In genomic region chr5:64479315-64479714, GRCm38 (mm10) we compare ENCODE assay signal across 17 mouse cellular contexts.
DNase-seq lines count a peak whose midpoint lies in the region; ATAC-seq and TF ChIP-seq lines count a peak whose summit lies in the region.
"Had no signal": no experiment of that assay in that cellular context is flagged by ENCODE, and none has a peak within 500 bp of the region (broad histone marks: within the 10 kb centered on the region; RNA-seq: fewer than 3 reads in every experiment).

No protein-coding gene starts in this region.

- H3K4me2 ChIP-seq in lung, embryonic 14.5 days: no peak overlapping the region
- no peak overlapping the region for H3K4me2 ChIP-seq in intestine, embryonic 16.5 days (ENCODE audit: low read depth, low read length)
- no peak overlapping the region for H3K4me2 ChIP-seq in midbrain, embryonic 15.5 days
- H3K4me2 ChIP-seq: midbrain, embryonic 11.5 days; neural tube, embryonic 12.5 days; stomach, embryonic 15.5 days had no signal

- peak; percentile 13 to 49 for DNase-seq in cerebellum, postnatal 14 days
- no peak for DNase-seq in cerebellum, adult 18-20 months
- peak; percentile 55 for DNase-seq in lung, embryonic 14.5 days
- DNase-seq in lung, adult 18-20 months: no peak
- no peak for DNase-seq in adrenal gland, postnatal 25 days
- DNase-seq in hindbrain, embryonic 10.5 days (ENCODE audit: low spot score): no peak
- DNase-seq: adrenal gland, adult 8-10 months; cerebellum, adult 2 months; heart, adult 18-20 months; heart, postnatal 4 days; lung, adult 2 months had no signal

- no peak overlapping the region for H3K9ac ChIP-seq in lung, embryonic 14.5 days
- no peak overlapping the region for H3K9ac ChIP-seq in intestine, embryonic 16.5 days (ENCODE audit: low read depth, low read length)
- H3K9ac ChIP-seq in midbrain, embryonic 15.5 days: no peak overlapping the region
- H3K9ac ChIP-seq: neural tube, embryonic 12.5 days; stomach, embryonic 15.5 days had no signal

- peaks cover 7% of the 10 kb centered on the region; the same call in 1 of the 2 replicates for H3K4me1 ChIP-seq in lung, embryonic 14.5 days (ENCODE audit: insufficient read depth)
- no peaks in the 10 kb centered on the region; the same call in 1 of the 2 replicates for H3K4me1 ChIP-seq in intestine, embryonic 16.5 days (ENCODE audit: control insufficient read depth, insufficient read depth, low read length)
- peaks cover 29% of the 10 kb centered on the region for H3K4me1 ChIP-seq in hindbrain, embryonic 10.5 days (replicated peaks)
- H3K4me1 ChIP-seq in midbrain, embryonic 15.5 days: peaks cover 5% of the 10 kb centered on the region; the same call in 1 of the 2 replicates
- H3K4me1 ChIP-seq: limb, embryonic 10.5 days had no signal

- H3K27me3 ChIP-seq in lung, embryonic 14.5 days (ENCODE audit: insufficient read depth, low read length): no peaks in the 10 kb centered on the region
- H3K27me3 ChIP-seq in intestine, embryonic 16.5 days (replicated peaks; ENCODE audit: control insufficient read depth, insufficient read depth, low read length): no peaks in the 10 kb centered on the region
- no peaks in the 10 kb centered on the region; the same call in 1 of the 2 replicates for H3K27me3 ChIP-seq in hindbrain, embryonic 10.5 days (ENCODE audit: insufficient read depth, poor library complexity, severe bottlenecking)
- 0 out of 2 replicates have a peak, but pooled peaks cover 3% of the 10 kb centered on the region for H3K27me3 ChIP-seq in midbrain, embryonic 15.5 days (replicated peaks)
- H3K27me3 ChIP-seq: stomach, embryonic 15.5 days had no signal

- H3K9me3 ChIP-seq in lung, embryonic 14.5 days (ENCODE audit: low read depth, low read length): no peaks in the 10 kb centered on the region
- H3K9me3 ChIP-seq in intestine, embryonic 16.5 days (ENCODE audit: control insufficient read depth, low read length): no peaks in the 10 kb centered on the region
- H3K9me3 ChIP-seq in hindbrain, embryonic 10.5 days: no peaks in the 10 kb centered on the region
- no peaks in the 10 kb centered on the region for H3K9me3 ChIP-seq in midbrain, embryonic 15.5 days
- H3K9me3 ChIP-seq: limb, embryonic 10.5 days; neural tube, embryonic 12.5 days; stomach, embryonic 15.5 days had no signal

- no peaks in the 10 kb centered on the region for H3K36me3 ChIP-seq in lung, embryonic 14.5 days (ENCODE audit: insufficient read depth)
- no peaks in the 10 kb centered on the region for H3K36me3 ChIP-seq in intestine, embryonic 16.5 days (ENCODE audit: control insufficient read depth, insufficient read depth, low read length)
- H3K36me3 ChIP-seq in hindbrain, embryonic 10.5 days: no peaks in the 10 kb centered on the region
- no peaks in the 10 kb centered on the region for H3K36me3 ChIP-seq in midbrain, embryonic 15.5 days (replicated peaks)
- H3K36me3 ChIP-seq: limb, embryonic 10.5 days; neural tube, embryonic 12.5 days; stomach, embryonic 15.5 days had no signal

- WGBS in lung, embryonic 14.5 days: 46% methylated on average over 8 of the region's 8 CpGs
- WGBS in intestine, embryonic 16.5 days: 56% methylated on average over 8 of the region's 8 CpGs
- 64% methylated on average over 8 of the region's 8 CpGs for WGBS in hindbrain, embryonic 10.5 days
- WGBS in midbrain, embryonic 15.5 days: 71% methylated on average over 8 of the region's 8 CpGs

- no peak for ATAC-seq in lung, embryonic 14.5 days (ENCODE audit: insufficient read depth)
- ATAC-seq in intestine, embryonic 16.5 days: peak; percentile 48; the same call in 1 of the 2 replicates
- no peak for ATAC-seq in midbrain, embryonic 15.5 days (replicated peaks)

- no peak for TF ChIP-seq CTCF in lung, embryonic 14.5 days (IDR thresholded peaks at IDR 0.05; ENCODE audit: low read depth)

- no peak overlapping the region for H3K4me3 ChIP-seq in lung, embryonic 14.5 days (ENCODE audit: low read depth, low read length)
- H3K4me3 ChIP-seq in intestine, embryonic 16.5 days (ENCODE audit: low read length): no peak overlapping the region
- H3K4me3 ChIP-seq in hindbrain, embryonic 10.5 days: no peak overlapping the region
- H3K4me3 ChIP-seq in midbrain, embryonic 15.5 days: no peak overlapping the region
- H3K4me3 ChIP-seq: limb, embryonic 10.5 days; neural tube, embryonic 12.5 days; stomach, embryonic 15.5 days had no signal

- H3K27ac ChIP-seq in lung, embryonic 14.5 days (ENCODE audit: low read depth): no peak overlapping the region
- no peak overlapping the region for H3K27ac ChIP-seq in intestine, embryonic 16.5 days (ENCODE audit: low read length)
- no peak overlapping the region for H3K27ac ChIP-seq in hindbrain, embryonic 10.5 days
- H3K27ac ChIP-seq in midbrain, embryonic 15.5 days: no peak overlapping the region
- H3K27ac ChIP-seq: limb, embryonic 10.5 days; neural tube, embryonic 12.5 days; stomach, embryonic 15.5 days had no signal

Comparison
In these comparisons a context has a peak if more than half of its experiments do, and no peak if none do; other contexts are left out.
1. DNase-seq: peak in cerebellum, postnatal 14 days (2 of 2) and lung, embryonic 14.5 days (single experiment); none in cerebellum, adult 18-20 months (0 of 2), lung, adult 18-20 months (0 of 2), adrenal gland, postnatal 25 days (single experiment) and hindbrain, embryonic 10.5 days (single experiment).